Mouse (Mus musculus): Measurements from ENCODE around the gene Prph2.

Gene Prph2

GRCm38 (mm10) chr17:46890843-46891594 is 19.2 kb upstream of the Prph2 start:
- in situ Hi-C loops (cut with MboI, MseI), result no loop called here

GRCm38 (mm10) chr17:46895426-46895825 is 14.8 kb upstream of the Prph2 start:
- in situ Hi-C loops (cut with MboI, MseI), result no loop called here

- in situ Hi-C loops (cut with MboI, MseI), result no loop called here
Measured at GRCm38 (mm10) chr17:46897221-46897950, 12.9 kb upstream of the Prph2 start.

DNA sequence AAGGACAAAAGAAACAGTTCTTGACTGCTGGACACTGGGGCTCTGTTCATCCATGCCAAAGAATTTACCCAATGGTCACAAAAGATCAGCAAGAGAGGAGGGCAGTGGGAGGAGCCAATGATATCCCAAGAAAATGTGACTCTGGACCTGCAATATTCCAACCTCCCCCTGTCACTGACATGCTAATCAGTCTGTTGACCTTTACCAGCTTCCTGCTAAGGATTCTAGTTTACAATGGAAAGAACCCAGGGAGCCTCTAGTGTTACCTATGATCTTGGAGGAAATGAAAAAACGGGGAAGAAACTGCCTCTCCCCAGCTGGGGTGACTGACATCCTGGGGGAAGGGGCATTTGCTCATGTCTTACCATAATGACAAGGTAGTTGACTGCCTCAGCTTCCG is 9.3 kb upstream of the Prph2 start:
- in situ Hi-C loops (cut with MboI, MseI), result no loop called here

DNA sequence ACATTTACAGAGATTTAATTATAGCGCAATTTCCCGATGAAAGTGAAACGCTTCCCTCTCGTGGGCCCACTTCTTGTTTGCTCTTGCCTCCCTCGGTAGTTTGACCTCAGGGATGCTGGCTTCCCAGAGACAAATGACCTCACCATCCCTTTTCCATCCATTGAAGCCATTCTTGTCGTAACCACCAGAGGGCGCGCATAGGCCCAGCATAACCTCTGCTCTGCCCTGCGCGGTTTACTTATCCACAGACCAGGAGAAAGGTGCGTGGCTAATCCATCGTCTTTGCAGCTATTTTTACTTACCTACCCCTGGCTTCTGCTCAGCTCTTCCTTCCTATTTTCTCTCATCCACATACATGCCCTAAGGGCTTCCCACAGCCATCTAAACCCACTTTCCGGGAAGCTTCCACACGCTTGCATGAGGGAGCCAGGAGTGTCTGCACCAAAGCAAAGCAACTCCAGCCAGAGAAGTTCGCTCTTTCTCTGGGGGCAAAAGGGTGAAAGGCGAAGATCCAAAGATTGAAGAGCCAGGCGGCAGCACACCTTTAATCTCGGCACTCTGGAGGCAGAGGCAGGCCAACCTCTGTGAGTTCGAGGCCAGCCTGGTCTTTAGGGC is 6.3 kb upstream of the Prph2 start:
- in situ Hi-C loops (cut with MboI, MseI), result no loop called here

DNA sequence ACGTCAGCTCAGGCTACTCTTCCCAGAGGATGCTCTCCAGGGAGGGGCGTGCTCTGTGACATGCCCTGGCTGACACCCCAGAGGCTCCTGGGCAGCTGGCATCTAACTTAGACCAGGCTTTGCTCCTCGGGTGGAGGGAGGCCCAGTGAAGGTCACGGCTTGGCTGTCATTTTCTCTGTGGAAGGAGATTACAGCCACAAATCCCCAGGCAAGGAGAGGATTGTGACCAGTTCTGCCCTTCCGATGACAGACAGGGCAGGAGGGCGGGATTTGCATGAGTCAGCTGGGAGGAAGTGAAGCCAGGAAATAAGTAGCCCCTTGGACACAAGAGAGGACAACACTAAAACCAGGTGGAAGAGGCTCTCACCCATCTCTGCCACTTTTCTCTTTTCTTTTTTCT is 2.1 kb downstream of the Prph2 start:
- in situ Hi-C loops (cut with MboI, MseI), result no loop called here

- in situ Hi-C loops (cut with MboI, MseI), result no loop called here
Measured at GRCm38 (mm10) chr17:46915129-46915528, 4.9 kb downstream of the Prph2 start.

DNA sequence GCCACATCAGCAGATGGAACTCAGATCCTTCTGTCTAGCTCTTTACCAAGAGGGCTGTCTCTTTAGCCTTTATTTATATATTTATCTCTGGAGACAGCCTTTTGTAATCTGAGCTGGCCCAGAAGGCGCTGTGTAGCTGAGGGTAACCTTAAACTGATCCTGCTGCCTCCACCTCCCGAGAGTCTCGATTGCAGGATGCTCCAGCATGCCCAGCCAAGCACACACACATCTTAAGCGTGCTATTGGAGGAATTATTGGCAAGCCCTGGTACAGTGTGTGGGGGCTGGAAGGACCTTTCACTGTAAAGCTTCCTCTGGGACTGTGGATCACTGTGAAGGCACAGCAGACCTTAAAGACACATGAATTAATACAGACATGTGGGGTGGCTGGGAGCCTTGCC is 8.7 kb downstream of the Prph2 start:
- in situ Hi-C loops (cut with MboI, MseI), result no loop called here

DNA sequence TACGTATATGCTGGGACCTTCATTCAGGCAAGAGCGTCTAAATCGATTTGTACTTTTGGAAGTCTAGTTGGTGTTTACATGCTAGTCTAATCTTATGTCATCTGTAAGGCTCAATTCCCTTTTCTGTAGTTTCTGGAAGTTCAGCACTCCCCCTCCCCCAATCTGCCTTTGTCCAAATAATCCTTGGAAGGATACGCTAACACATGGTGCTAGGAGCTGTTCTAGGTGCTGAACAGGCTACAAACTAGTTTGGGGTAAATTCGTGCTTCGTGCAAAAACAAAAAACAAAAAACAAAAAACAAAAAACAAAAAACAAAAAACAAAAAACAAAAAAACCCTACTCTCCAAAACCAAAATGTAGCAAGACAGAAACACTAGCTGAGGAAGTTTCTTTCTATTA is 10.6 kb downstream of the Prph2 start:
- in situ Hi-C loops (cut with MboI, MseI), result no loop called here

GRCm38 (mm10) chr17:46926192-46926591 is 15.9 kb downstream of the Prph2 start:
- in situ Hi-C loops (cut with MboI, MseI), result no loop called here

DNA sequence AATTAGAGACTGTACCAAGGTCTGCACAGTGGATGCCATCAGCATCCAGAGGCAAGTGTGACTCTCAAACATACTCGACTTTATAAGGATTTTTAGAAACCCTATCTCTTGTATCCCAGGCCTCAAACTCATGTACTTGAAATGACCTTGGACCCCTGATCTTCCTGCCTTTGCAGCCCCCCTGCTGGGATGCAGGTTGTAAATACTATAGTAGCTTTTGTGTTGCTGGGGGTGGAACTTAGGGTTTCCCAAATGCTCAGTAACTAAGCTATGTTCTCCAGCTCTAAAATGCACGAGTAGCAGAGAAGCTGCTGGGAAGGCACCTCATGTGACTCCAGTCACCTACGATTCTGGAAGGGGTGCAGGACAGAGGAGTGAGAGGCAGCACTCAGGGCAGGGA is 16.7 kb downstream of the Prph2 start:
- in situ Hi-C loops (cut with MboI, MseI), result no loop called here

GRCm38 (mm10) chr17:46927781-46928180 is 17.5 kb downstream of the Prph2 start:
- in situ Hi-C loops (cut with MboI, MseI), result no loop called here

DNA sequence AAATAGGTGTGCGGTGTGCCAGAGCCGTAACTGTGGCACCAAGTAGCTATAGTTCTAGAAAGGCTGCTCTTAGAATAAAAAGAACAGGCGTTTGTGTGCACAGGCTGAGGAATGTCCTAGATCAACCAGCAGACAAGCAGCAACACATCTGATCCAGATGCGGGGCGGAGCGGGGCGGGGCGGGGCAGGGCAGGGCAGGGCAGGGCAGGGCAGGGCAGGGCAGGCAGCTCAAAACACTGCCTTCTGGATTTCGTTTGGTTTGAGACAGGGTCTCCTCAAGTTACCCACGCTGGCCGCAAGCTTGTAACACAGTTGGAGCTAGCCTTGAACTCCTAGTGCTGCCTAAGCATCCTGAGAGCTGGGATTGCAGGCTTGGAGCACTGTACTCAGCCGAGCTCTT is 19.0 kb downstream of the Prph2 start:
- in situ Hi-C loops (cut with MboI, MseI), result no loop called here

- in situ Hi-C loops (cut with MboI, MseI), result no loop called here
Measured at GRCm38 (mm10) chr17:46929897-46930296, 19.6 kb downstream of the Prph2 start.

- in situ Hi-C loops (cut with MboI, MseI), result no loop called here
Measured at GRCm38 (mm10) chr17:46932961-46933360, 22.7 kb downstream of the Prph2 start.

GRCm38 (mm10) chr17:46933557-46934348 is 23.5 kb downstream of the Prph2 start:
- in situ Hi-C loops (cut with MboI, MseI), result no loop called here

- in situ Hi-C loops (cut with MboI, MseI), result loop anchor here (10.0 kb wide), 1 partner anchor 184 kb away; no protein-coding TSS in a partner anchor
Measured at GRCm38 (mm10) chr17:46940461-46940860, 30.2 kb downstream of the Prph2 start.

GRCm38 (mm10) chr17:46942421-46942820 is 32.2 kb downstream of the Prph2 start:
- in situ Hi-C loops (cut with MboI, MseI), result loop anchor here (10.0 kb wide), 1 partner anchor 182 kb away; no protein-coding TSS in a partner anchor

- in situ Hi-C loops (cut with MboI, MseI), result loop anchor here (10.0 kb wide), 1 partner anchor 179 kb away; no protein-coding TSS in a partner anchor
Measured at GRCm38 (mm10) chr17:46946276-46946675, 36.0 kb downstream of the Prph2 start.

DNA sequence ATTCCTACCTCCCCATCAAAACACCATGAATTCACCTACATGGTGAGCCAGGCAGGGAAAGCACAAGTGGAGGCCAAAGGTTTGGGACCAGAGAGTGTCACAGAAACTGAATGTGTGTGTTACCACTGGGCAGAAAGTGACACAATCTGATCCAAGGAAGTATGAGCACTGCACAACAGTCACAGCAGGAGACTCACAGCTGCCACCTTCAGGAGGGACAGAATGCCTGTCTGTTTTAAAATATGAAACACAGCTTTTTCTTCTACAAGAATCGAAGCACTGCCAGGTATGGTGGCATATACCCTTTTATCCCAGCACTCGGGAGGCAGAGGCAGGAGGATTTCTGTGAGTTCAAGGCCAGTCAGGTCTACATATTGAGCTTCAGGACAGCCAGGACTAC is 47.8 kb downstream of the Prph2 start:
- in situ Hi-C loops (cut with MboI, MseI), result no loop called here

GRCm38 (mm10) chr17:46960216-46960615 is 50.0 kb downstream of the Prph2 start:
- in situ Hi-C loops (cut with MboI, MseI), result loop anchor here (5.0 kb wide), 1 partner anchor 743 kb away; no protein-coding TSS in a partner anchor

- in situ Hi-C loops (cut with MboI, MseI), result loop anchor here (5.0 kb wide), 1 partner anchor 745 kb away; no protein-coding TSS in a partner anchor
Measured at GRCm38 (mm10) chr17:46962153-46962552, 51.9 kb downstream of the Prph2 start.
